Comparison of ENCODE assay signal across 8 mouse cellular contexts in the genomic region with DNA sequence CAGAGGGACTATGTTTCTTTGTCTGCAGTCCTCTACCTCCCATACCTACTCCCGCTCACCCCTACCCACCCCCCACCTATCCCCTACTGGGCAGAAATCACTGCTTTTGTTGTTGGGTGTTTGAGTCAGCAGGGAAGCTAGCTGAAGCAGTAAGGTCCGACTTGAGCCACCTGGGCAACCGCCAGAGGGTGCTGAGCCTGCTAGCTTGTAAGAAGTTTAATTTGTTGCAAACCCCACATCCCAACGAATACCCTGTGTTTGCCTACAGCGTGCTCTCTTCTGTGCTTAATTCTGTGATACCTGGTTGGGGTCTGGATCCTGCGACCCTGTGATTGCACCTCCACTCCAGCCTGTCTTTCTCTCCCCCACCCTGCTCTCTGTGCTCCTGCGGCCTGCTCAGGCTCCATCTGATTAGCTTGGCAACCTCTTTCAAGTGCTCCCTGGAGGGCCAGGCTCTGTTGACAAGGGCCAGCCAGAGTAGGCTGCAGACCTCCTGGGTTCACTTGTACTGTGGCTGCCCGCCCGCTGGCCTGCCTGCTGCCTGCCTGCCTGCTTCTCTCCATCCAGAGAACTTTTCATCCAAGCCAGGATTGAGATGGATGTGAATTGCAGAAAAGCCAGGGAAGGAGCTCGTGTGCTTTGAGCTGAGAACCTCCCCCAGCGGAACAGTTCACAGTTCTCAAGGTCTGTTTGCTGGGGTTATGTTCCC.
DNase-seq lines count a peak whose midpoint lies in the region; ATAC-seq and TF ChIP-seq lines count a peak whose summit lies in the region.
"Had no signal": no experiment of that assay in that cellular context is flagged by ENCODE, and none has a peak within 500 bp of the region (broad histone marks: within the 10 kb centered on the region; RNA-seq: fewer than 3 reads in every experiment).

No protein-coding gene starts in this region.

- H3K4me3 ChIP-seq in E14TG2a.4 (replicated peaks; ENCODE audit: low read length) (peak overlapping the region; percentile 13; the same call in 1 of the 2 replicates), ES-Bruce4 (ENCODE audit: low read depth, low read length) (no peak overlapping the region)
- H3K4me3 ChIP-seq in forebrain, embryonic 12.5 days (replicated peaks), result no peak overlapping the region
- no peak overlapping the region for H3K4me3 ChIP-seq in midbrain, embryonic 16.5 days (ENCODE audit: low read depth, low read length)

- H3K27me3 ChIP-seq in E14TG2a.4 (ENCODE audit: insufficient read depth, low read length) (no peaks in the 10 kb centered on the region), ES-Bruce4 (ENCODE audit: control insufficient read depth, insufficient read depth, low read length, poor library complexity, severe bottlenecking) (no peaks in the 10 kb centered on the region)
- H3K27me3 ChIP-seq in forebrain, embryonic 12.5 days, result peaks cover 51% of the 10 kb centered on the region
- no peaks in the 10 kb centered on the region for H3K27me3 ChIP-seq in midbrain, embryonic 16.5 days (ENCODE audit: control insufficient read depth, insufficient read depth, low read depth, low read length)

- no peak overlapping the region for H3K9ac ChIP-seq in ES-Bruce4 (ENCODE audit: low read depth, poor library complexity, severe bottlenecking)
- no peak overlapping the region for H3K9ac ChIP-seq in forebrain, embryonic 12.5 days
- H3K9ac ChIP-seq in midbrain, embryonic 16.5 days (ENCODE audit: low read depth, low read length), result 0 out of 2 replicates have a peak overlapping the region, but pooled peaks have one; percentile 0
- H3K9ac ChIP-seq: liver, embryonic 14.5 days had no signal

- TF ChIP-seq POLR2A in ES-Bruce4 (IDR thresholded peaks at IDR 0.05; ENCODE audit: insufficient read depth, low read length), result no peak

- H3K36me3 ChIP-seq in E14TG2a.4 (ENCODE audit: insufficient read depth, low read length) (no peaks in the 10 kb centered on the region), ES-Bruce4 (ENCODE audit: control insufficient read depth, insufficient read depth, low read length, poor library complexity, severe bottlenecking) (no peaks in the 10 kb centered on the region)
- no peaks in the 10 kb centered on the region for H3K36me3 ChIP-seq in forebrain, embryonic 12.5 days (replicated peaks)
- 0 out of 2 replicates have a peak, but pooled peaks cover 2% of the 10 kb centered on the region for H3K36me3 ChIP-seq in midbrain, embryonic 16.5 days (ENCODE audit: control insufficient read depth, insufficient read depth, low read length)

- 10% methylated on average over 11 of the region's 11 CpGs for WGBS in forebrain, embryonic 12.5 days
- WGBS in midbrain, embryonic 16.5 days, result 13% methylated on average over 11 of the region's 11 CpGs

- no peak for TF ChIP-seq CTCF in E14TG2a.4 (conservative IDR thresholded peaks at IDR 0.05; ENCODE audit: low read length)
- TF ChIP-seq CTCF in ES-Bruce4 (IDR thresholded peaks at IDR 0.05; ENCODE audit: low read depth, low read length), result peak; percentile 35

- peak; percentile 70 for DNase-seq in kidney, postnatal 14 days
- no peak for DNase-seq in urinary bladder, postnatal 10 days (ENCODE audit: low spot score)
- no peak for DNase-seq in B cell, adult 2 months

- no peak overlapping the region for H3K27ac ChIP-seq in ES-Bruce4 (ENCODE audit: insufficient read depth, low read length)
- 0 out of 2 replicates have a peak overlapping the region, but pooled peaks have one; percentile 43 for H3K27ac ChIP-seq in forebrain, embryonic 12.5 days
- H3K27ac ChIP-seq in midbrain, embryonic 16.5 days (ENCODE audit: low read length), result 0 out of 2 replicates have a peak overlapping the region, but pooled peaks have one; percentile 42
- H3K27ac ChIP-seq: liver, embryonic 14.5 days had no signal

- H3K4me1 ChIP-seq in E14TG2a.4 (replicated peaks; ENCODE audit: low read depth, low read length) (peaks cover 42% of the 10 kb centered on the region), ES-Bruce4 (ENCODE audit: control insufficient read depth, insufficient read depth, low read length) (peaks cover 5% of the 10 kb centered on the region)
- peaks cover 24% of the 10 kb centered on the region for H3K4me1 ChIP-seq in forebrain, embryonic 12.5 days
- peaks cover 18% of the 10 kb centered on the region for H3K4me1 ChIP-seq in midbrain, embryonic 16.5 days (ENCODE audit: control insufficient read depth, insufficient read depth, low read length)

- TF ChIP-seq EP300 in ES-Bruce4 (IDR thresholded peaks at IDR 0.05; ENCODE audit: insufficient read depth, low read depth, low read length), result no peak

- H3K4me2 ChIP-seq in forebrain, embryonic 12.5 days, result no peak overlapping the region
- no peak overlapping the region for H3K4me2 ChIP-seq in midbrain, embryonic 16.5 days (ENCODE audit: low read length)

- H3K9me3 ChIP-seq in E14TG2a.4 (ENCODE audit: low read length) (no peaks in the 10 kb centered on the region), ES-Bruce4 (replicated peaks; ENCODE audit: control insufficient read depth, insufficient read depth, low read length, poor library complexity, severe bottlenecking) (no peaks in the 10 kb centered on the region)
- no peaks in the 10 kb centered on the region for H3K9me3 ChIP-seq in forebrain, embryonic 12.5 days
- H3K9me3 ChIP-seq in midbrain, embryonic 16.5 days (replicated peaks; ENCODE audit: control insufficient read depth, low read length, poor library complexity, severe bottlenecking), result no peaks in the 10 kb centered on the region

- ATAC-seq in forebrain, embryonic 12.5 days (ENCODE audit: low FRiP score), result no peak
- peak; percentile 34; the same call in 1 of the 2 replicates for ATAC-seq in midbrain, embryonic 16.5 days
